Mouse (Mus musculus): ENCODE data around the gene Coro2a. TPM values are rescaled to one million over a fixed set of nuclear protein-coding genes. Genes with fewer than 3 reads are reported as not detected.
A peak's percentile ranks its signal among the peaks of the same experiment; 100 is the strongest.

Gene Coro2a
- polyA plus RNA-seq, 1 experiment from 2014 or later: 1.7 TPM

- Histone ChIP-seq H3K27ac (no peak overlapping the region), H3K9me3 (no peaks in the 10 kb centered on the region), H3K4me1 (peaks cover 5% of the 10 kb centered on the region), H3K4me3 (replicated peaks) (no peak overlapping the region), H3K4me2 (no peak overlapping the region), H3K9ac (no peak overlapping the region), H3K27me3 (0 out of 2 replicates have a peak, but pooled peaks cover 4% of the 10 kb centered on the region), H3K36me3 (replicated peaks) (no peaks in the 10 kb centered on the region)
- WGBS: 52% methylated on average over 6 of the region's 6 CpGs
- ATAC-seq (ENCODE audit: low FRiP score): 0 out of 2 replicates have a peak, but pooled peaks have one; percentile 20
Observed at GRCm38 (mm10) chr4:46546709-46547108, 55.3 kb downstream of the Coro2a start.

DNA sequence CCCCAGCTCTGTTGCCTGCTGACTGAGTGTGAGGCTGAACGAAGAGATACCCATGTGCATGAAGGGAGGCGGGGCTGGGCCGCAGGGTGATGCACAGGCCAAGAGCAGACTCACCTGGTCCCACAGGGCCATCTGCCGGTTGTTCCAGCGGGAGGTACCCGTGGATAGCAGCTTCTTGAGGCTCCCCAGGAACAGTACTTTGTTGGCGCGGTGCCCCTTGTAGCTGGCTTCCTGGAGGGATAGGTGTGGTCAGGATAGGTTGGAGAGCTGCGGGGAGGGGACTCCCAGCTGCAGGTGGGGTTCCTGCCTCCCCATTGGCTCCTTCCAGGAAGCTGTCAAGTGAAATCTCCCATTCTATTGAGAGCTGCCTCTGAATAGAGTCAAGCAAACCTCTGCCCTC, 56.5 kb downstream of the Coro2a start:
- Histone ChIP-seq H3K27me3 (0 out of 2 replicates have a peak, but pooled peaks cover 4% of the 10 kb centered on the region), H3K4me2 (no peak overlapping the region), H3K36me3 (replicated peaks) (no peaks in the 10 kb centered on the region), H3K9me3 (no peaks in the 10 kb centered on the region), H3K27ac (no peak overlapping the region), H3K4me3 (replicated peaks) (no peak overlapping the region), H3K9ac (no peak overlapping the region), H3K4me1 (peaks cover 5% of the 10 kb centered on the region)
- ATAC-seq (ENCODE audit: low FRiP score): no peak
- 16% methylated on average over 9 of the region's 9 CpGs for WGBS

DNA sequence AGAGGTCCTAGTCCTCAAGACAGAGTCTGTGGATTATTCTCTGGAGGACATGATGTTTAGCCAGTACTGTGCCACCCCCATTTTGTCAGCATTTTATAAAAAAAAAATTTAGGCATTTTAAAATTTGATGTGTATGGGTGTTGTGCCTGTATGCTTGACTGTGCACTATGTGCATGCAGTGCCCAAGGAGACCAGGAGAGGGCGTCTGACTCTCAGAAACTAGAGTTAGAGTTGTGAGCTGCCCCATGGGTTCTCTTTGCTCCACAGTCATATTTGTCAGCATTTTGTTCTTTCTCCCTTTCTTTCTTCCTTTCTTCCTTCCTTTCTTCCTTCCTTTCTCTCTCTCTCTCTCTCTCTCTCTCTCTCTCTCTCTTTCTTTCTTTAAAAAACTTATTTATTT, 57.7 kb downstream of the Coro2a start:
- Histone ChIP-seq H3K4me3 (replicated peaks) (no peak overlapping the region), H3K27me3 (peaks cover 4% of the 10 kb centered on the region; the same call in 1 of the 2 replicates), H3K27ac (no peak overlapping the region), H3K36me3 (replicated peaks) (no peaks in the 10 kb centered on the region), H3K9me3 (no peaks in the 10 kb centered on the region), H3K4me2 (no peak overlapping the region), H3K4me1 (no peaks in the 10 kb centered on the region), H3K9ac (no peak overlapping the region)
- WGBS: 43% methylated on average over 1 of the region's 1 CpGs
- ATAC-seq (ENCODE audit: low FRiP score): no peak

DNA sequence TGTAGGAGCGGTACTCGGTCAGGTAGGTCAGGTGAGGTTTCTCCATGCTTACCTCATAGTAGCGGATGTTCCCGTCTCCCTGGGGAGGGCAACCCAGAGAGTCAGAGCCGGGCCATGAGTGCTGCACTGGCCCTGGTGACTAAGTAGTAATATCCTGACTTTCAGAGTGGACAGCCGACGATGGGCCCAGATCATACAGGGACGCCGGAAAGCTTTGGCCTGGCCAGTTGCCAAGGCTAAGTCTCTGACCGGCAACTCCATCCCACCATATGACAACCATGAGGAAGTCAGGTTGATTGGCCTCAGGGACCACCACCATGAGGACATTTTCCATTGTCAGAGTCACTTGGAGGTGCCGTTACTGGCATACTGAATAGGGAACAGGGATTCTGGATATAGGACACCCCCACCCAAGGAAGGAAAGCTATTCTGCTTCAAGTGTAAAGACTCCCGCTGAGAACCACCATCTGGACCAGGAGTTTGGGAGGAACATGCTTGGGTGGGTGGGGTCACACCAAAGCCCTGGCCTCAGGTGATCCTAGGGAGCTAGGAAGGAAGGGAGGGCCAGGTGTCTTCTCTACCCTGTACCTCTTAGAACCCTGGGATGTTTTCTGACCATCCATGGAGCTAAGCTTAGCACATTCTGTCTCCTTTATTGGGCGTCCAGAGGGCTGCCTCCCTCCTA, 58.5 kb downstream of the Coro2a start:
- WGBS: 96% methylated on average over 13 of the region's 13 CpGs
- Histone ChIP-seq H3K27me3 (peaks cover 4% of the 10 kb centered on the region; the same call in 1 of the 2 replicates), H3K4me1 (no peaks in the 10 kb centered on the region), H3K4me3 (replicated peaks) (no peak overlapping the region), H3K9me3 (no peaks in the 10 kb centered on the region), H3K4me2 (no peak overlapping the region), H3K36me3 (replicated peaks) (no peaks in the 10 kb centered on the region), H3K27ac (no peak overlapping the region), H3K9ac (no peak overlapping the region)
- no peak for ATAC-seq (ENCODE audit: low FRiP score)

GRCm38 (mm10) chr4:46541707-46542106, 60.3 kb downstream of the Coro2a start:
- Histone ChIP-seq H3K27me3 (peaks cover 16% of the 10 kb centered on the region), H3K36me3 (replicated peaks) (no peaks in the 10 kb centered on the region), H3K9ac (no peak overlapping the region), H3K4me3 (replicated peaks) (no peak overlapping the region), H3K27ac (no peak overlapping the region), H3K9me3 (no peaks in the 10 kb centered on the region), H3K4me2 (no peak overlapping the region), H3K4me1 (no peaks in the 10 kb centered on the region)
- no peak for ATAC-seq (ENCODE audit: low FRiP score)
- 40% methylated on average over 9 of the region's 9 CpGs for WGBS

- Histone ChIP-seq H3K4me1 (peaks cover 9% of the 10 kb centered on the region; the same call in 1 of the 2 replicates), H3K9ac (no peak overlapping the region), H3K4me3 (replicated peaks) (no peak overlapping the region), H3K27ac (no peak overlapping the region), H3K27me3 (peaks cover 42% of the 10 kb centered on the region), H3K36me3 (replicated peaks) (no peaks in the 10 kb centered on the region), H3K4me2 (no peak overlapping the region), H3K9me3 (no peaks in the 10 kb centered on the region)
- 73% methylated on average over 9 of the region's 9 CpGs for WGBS
- no peak for ATAC-seq (ENCODE audit: low FRiP score)
Observed at GRCm38 (mm10) chr4:46539167-46539566, 62.8 kb downstream of the Coro2a start.

- WGBS: under 1% methylated on average over 44 of the region's 46 CpGs
- Histone ChIP-seq H3K9me3 (no peaks in the 10 kb centered on the region), H3K4me1 (peaks cover 9% of the 10 kb centered on the region; the same call in 1 of the 2 replicates), H3K36me3 (replicated peaks) (no peaks in the 10 kb centered on the region), H3K27me3 (peaks cover 67% of the 10 kb centered on the region), H3K9ac (peak within 1 kb of the TSS; percentile 29; the same call in 1 of the 2 replicates), H3K4me3 (replicated peaks) (peak within 1 kb of the TSS; percentile 43), H3K27ac (no peak within 1 kb of the TSS), H3K4me2 (peak within 1 kb of the TSS; percentile 66)
- 0 out of 2 replicates have a peak, but pooled peaks have one; percentile 46 for ATAC-seq (ENCODE audit: low FRiP score)
Observed at GRCm38 (mm10) chr4:46535840-46536361, 66.1 kb downstream of the Coro2a start, which contains the start of gene Trim14. Gene Trim14, minus strand, starts transcription at chr4:46536141.

- peak overlapping the region; percentile 29; the same call in 1 of the 2 replicates for H3K9ac ChIP-seq
- H3K36me3 ChIP-seq (replicated peaks): no peaks in the 10 kb centered on the region
- ATAC-seq (ENCODE audit: low FRiP score): no peak
- peak overlapping the region; percentile 43 for H3K4me3 ChIP-seq (replicated peaks)
- peaks cover 67% of the 10 kb centered on the region for H3K27me3 ChIP-seq
- no peak overlapping the region for H3K27ac ChIP-seq
- H3K4me1 ChIP-seq: peaks cover 9% of the 10 kb centered on the region; the same call in 1 of the 2 replicates
- H3K9me3 ChIP-seq: no peaks in the 10 kb centered on the region
- WGBS: 7% methylated on average over 16 of the region's 16 CpGs
- H3K4me2 ChIP-seq: peak overlapping the region; percentile 66
Observed at GRCm38 (mm10) chr4:46535094-46535830, 66.7 kb downstream of the Coro2a start.

DNA sequence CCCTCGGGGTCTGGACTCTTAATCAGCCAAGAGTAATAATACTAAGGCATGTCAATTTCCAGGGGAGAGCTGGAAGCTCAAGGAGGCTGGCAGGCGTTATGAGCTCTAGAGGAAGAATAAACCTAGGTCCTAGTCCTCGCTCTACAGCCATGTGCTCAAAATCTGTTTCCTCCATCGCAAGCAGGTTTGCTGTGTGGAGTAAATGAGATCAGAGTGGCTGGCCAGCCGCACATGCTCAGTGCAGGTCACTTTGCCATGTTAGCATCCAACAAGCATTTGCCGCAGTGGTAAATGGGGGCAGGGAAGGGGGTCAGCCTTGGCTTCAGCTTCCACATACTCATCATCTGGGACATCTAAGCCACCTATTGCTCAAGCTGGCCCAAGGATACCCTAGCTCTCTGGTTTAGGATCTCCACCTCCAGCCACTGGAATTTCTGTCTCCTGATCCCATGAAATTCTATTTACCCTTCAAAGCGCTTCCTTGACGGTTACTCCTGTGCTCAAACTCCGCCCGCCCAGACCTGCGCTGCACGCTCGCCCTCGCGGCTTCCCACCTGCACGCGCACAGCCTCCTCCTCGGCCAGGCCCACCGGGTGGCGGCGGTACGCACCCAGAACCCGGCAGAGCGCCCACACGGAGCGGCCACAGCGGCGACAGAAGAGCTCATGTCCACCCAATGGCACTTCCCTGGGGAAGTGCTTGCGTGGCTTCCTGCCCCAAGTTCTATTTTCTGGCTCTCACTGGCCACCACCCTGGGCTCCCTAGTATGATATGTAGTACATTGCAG, 67.9 kb downstream of the Coro2a start:
- no peak for ATAC-seq (ENCODE audit: low FRiP score)
- no peak overlapping the region for H3K27ac ChIP-seq
- 13% methylated on average over 29 of the region's 29 CpGs for WGBS
- peak overlapping the region; percentile 39 for H3K4me2 ChIP-seq
- no peaks in the 10 kb centered on the region for H3K36me3 ChIP-seq (replicated peaks)
- H3K9me3 ChIP-seq: no peaks in the 10 kb centered on the region
- peaks cover 9% of the 10 kb centered on the region; the same call in 1 of the 2 replicates for H3K4me1 ChIP-seq
- peak overlapping the region; percentile 17 for H3K4me3 ChIP-seq (replicated peaks)
- no peak overlapping the region for H3K9ac ChIP-seq
- peaks cover 67% of the 10 kb centered on the region for H3K27me3 ChIP-seq

DNA sequence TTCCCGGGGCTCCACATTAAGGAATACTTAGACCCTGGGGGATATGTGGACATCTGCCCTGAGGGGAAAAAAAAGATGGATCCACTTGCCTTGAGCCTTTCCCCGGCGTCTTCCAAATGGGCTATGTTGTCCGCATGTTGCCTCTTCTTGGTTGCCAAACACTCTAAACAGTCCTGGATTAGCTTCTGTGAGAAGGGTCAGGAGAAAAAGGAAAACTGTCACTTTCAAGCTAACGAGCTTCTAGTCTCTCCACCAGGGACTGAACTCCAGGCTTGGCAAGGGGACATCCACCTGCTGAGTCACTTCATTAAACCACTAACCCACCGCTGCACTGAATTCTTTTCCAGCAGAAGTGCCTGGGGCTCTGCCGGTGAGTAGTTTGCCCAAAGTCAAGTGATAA, 69.1 kb downstream of the Coro2a start:
- Histone ChIP-seq H3K4me2 (no peak overlapping the region), H3K9me3 (no peaks in the 10 kb centered on the region), H3K9ac (no peak overlapping the region), H3K36me3 (replicated peaks) (no peaks in the 10 kb centered on the region), H3K4me3 (replicated peaks) (no peak overlapping the region), H3K27ac (no peak overlapping the region), H3K27me3 (peaks cover 62% of the 10 kb centered on the region), H3K4me1 (peaks cover 9% of the 10 kb centered on the region; the same call in 1 of the 2 replicates)
- WGBS: 60% methylated on average over 7 of the region's 7 CpGs
- ATAC-seq (ENCODE audit: low FRiP score): no peak

DNA sequence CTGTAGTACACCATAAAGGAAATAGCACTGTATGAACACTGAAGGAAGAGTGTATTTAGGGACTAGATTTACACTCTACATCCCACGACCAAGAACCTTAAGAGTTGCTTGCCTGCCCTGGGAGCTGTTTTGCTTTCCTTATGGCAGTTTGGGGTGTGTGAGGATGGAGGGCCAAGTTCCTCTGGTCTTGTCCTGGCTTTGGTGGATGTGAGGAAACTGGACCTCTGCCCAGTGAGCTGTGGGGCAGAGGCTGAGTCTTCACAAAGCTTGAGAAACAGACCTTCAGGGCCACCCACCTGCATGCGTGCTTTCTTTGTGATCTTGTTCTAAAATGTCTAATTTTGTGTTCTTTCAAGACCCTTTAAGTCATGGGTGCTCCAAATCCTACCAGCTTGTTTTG, 69.5 kb downstream of the Coro2a start:
- no peak overlapping the region for H3K4me2 ChIP-seq
- H3K27ac ChIP-seq: no peak overlapping the region
- H3K4me3 ChIP-seq (replicated peaks): no peak overlapping the region
- H3K27me3 ChIP-seq: peaks cover 58% of the 10 kb centered on the region
- ATAC-seq (ENCODE audit: low FRiP score): no peak
- WGBS: 72% methylated on average over 2 of the region's 2 CpGs
- no peaks in the 10 kb centered on the region for H3K9me3 ChIP-seq
- peaks cover 12% of the 10 kb centered on the region for H3K4me1 ChIP-seq
- H3K9ac ChIP-seq: no peak overlapping the region
- H3K36me3 ChIP-seq (replicated peaks): no peaks in the 10 kb centered on the region

GRCm38 (mm10) chr4:46529722-46530121, 72.3 kb downstream of the Coro2a start:
- Histone ChIP-seq H3K27me3 (peaks cover 41% of the 10 kb centered on the region), H3K4me2 (no peak overlapping the region), H3K9me3 (no peaks in the 10 kb centered on the region), H3K9ac (no peak overlapping the region), H3K4me3 (replicated peaks) (no peak overlapping the region), H3K4me1 (peaks cover 6% of the 10 kb centered on the region), H3K27ac (no peak overlapping the region), H3K36me3 (replicated peaks) (no peaks in the 10 kb centered on the region)
- WGBS: 51% methylated on average over 7 of the region's 7 CpGs
- ATAC-seq (ENCODE audit: low FRiP score): no peak
